Mouse (Mus musculus) heart, postnatal 0 days (tissue): ENCODE measurements at regions not wholly inside any gene's neighbourhood (a gene's known extent, or its start where the extent isn't known, plus 50 kb on each side); places are given as distances from the start of the nearest gene placed in this dataset.

Experiments used
- ATAC-seq: fragments of 200-750 bp; cut with Nextera tagmentation; 2 replicates; pipeline ENCODE4 v1.8.0; 2017; ENCODE audit warnings: low read depth, moderate number of reproducible peaks, moderate library complexity; ENCODE audit not compliant: insufficient read depth
- DNase-seq: peaks from one replicate; pipeline ENCODE4 v3.0.0-alpha.2; 2016; ENCODE audit warnings: low spot score
- H3K27ac ChIP-seq: fragments of 300-500 bp; sonication (generic); 2 replicates; pipeline ENCODE4 v1.5.1; 2014; ENCODE audit warnings: low read depth, mild to moderate bottlenecking
- H3K27me3 ChIP-seq: fragments of 300-500 bp; sonication (generic); 2 replicates; pipeline ENCODE4 v1.6.1; 2014; ENCODE audit warnings: low read length, mixed read lengths; ENCODE audit not compliant: control insufficient read depth, insufficient read depth
- H3K36me3 ChIP-seq: fragments of 300-500 bp; sonication (generic); replicated peaks from 2 replicates; pipeline ENCODE4 v1.6.1; 2014; ENCODE audit warnings: low read length, mixed read lengths; ENCODE audit not compliant: control insufficient read depth, insufficient read depth
- H3K4me1 ChIP-seq: fragments of 300-500 bp; sonication (generic); 2 replicates; pipeline ENCODE4 v1.6.1; 2014; ENCODE audit warnings: antibody characterized with exemption; ENCODE audit not compliant: control insufficient read depth, insufficient read depth
- H3K4me2 ChIP-seq: fragments of 300-500 bp; sonication (generic); 2 replicates; pipeline ENCODE4 v1.6.1; 2014; ENCODE audit warnings: low read depth, mild to moderate bottlenecking, low read length, moderate library complexity
- H3K4me3 ChIP-seq: fragments of 300-500 bp; sonication (generic); 2 replicates; pipeline ENCODE4 v1.5.1; 2014; ENCODE audit warnings: low read depth, low read length
- H3K9ac ChIP-seq: fragments of 300-500 bp; sonication (generic); replicated peaks from 2 replicates; pipeline ENCODE4 v1.6.1; 2014; ENCODE audit warnings: low read depth, low read length, mixed read lengths
- H3K9me3 ChIP-seq: fragments of 300-500 bp; sonication (generic); replicated peaks from 2 replicates; pipeline ENCODE4 v1.6.1; 2016; ENCODE audit warnings: low read length; ENCODE audit not compliant: control insufficient read depth
- CTCF ChIP-seq: IDR thresholded peaks from 2 replicates; pipeline ENCODE4 v1.5.1; 2016; ENCODE audit warnings: antibody characterized with exemption, control low read depth, low read depth
- EP300 ChIP-seq: IDR thresholded peaks from 2 replicates; pipeline ENCODE4 v1.6.1; 2016; ENCODE audit warnings: antibody characterized with exemption, low read depth
- WGBS: fragments of 180-500 bp; shearing (Covaris S2); extraction: QIAGEN DNeasy Blood & Tissue Kit; methylation state at CpG from one replicate; pipeline ENCODE4 v1.1.7; 2014; 5-methylcytosine and 5-hydroxymethylcytosine counted together

DNA sequence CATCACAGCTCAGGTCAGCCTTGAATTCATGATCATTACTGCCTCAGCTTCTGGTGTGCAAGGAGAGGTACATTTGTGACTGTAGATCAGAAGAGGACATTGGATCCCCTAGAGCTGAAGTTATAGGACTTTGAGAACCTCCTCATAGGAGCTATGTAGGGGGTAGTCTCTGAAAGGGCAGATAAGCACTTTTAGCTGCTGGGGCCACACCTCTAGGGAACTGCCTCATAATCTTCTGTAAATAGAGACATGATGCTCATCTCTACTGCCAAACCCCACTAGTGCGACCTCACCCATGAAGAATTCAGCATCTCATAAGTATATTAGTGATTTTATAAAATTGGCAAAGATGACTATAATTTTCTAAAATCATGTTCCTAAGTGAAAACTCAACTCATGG, 80.7 kb upstream of the Marcks start:
- Histone ChIP-seq H3K4me3 (no peak overlapping the region), H3K27me3 (no peaks in the 10 kb centered on the region), H3K4me2 (no peak overlapping the region), H3K36me3 (no peaks in the 10 kb centered on the region), H3K27ac (no peak overlapping the region), H3K9me3 (no peaks in the 10 kb centered on the region), H3K4me1 (no peaks in the 10 kb centered on the region), H3K9ac (no peak overlapping the region)
- WGBS = 63% methylated on average over 1 of the region's 1 CpGs
- TF ChIP-seq EP300 = no peak
- TF ChIP-seq CTCF = no peak
- DNase-seq (no peak), ATAC-seq (no peak)

DNA sequence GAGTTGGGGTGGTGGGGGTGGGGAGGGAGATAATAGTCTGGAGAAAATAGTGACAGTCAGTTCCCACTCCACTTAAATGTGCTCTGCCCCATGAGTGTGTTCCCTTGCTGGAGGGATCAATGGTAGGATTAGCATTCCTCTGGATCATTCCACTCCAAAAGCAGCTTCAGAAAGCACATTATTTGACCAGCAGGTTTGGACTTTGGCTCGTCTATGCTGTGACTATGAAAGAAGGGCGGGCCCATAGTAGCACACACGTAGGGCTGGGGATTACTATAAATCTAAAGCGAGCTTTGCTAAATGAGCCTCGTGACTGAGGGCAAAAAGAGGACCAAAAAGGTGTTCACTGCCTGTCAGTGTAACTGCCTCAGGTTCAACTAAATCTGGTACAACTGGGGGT, 75.9 kb upstream of the Marcks start:
- Histone ChIP-seq H3K9me3 (no peaks in the 10 kb centered on the region), H3K4me1 (no peaks in the 10 kb centered on the region), H3K27me3 (no peaks in the 10 kb centered on the region), H3K9ac (no peak overlapping the region), H3K27ac (no peak overlapping the region), H3K4me2 (no peak overlapping the region), H3K4me3 (no peak overlapping the region), H3K36me3 (no peaks in the 10 kb centered on the region)
- WGBS = 85% methylated on average over 5 of the region's 5 CpGs
- ATAC-seq (no peak), DNase-seq (no peak)
- TF ChIP-seq EP300 (no peak), CTCF (no peak)

- Histone ChIP-seq H3K9ac (no peak overlapping the region), H3K4me3 (no peak overlapping the region), H3K36me3 (no peaks in the 10 kb centered on the region), H3K4me1 (no peaks in the 10 kb centered on the region), H3K27me3 (no peaks in the 10 kb centered on the region), H3K27ac (no peak overlapping the region), H3K4me2 (no peak overlapping the region), H3K9me3 (no peaks in the 10 kb centered on the region)
- DNase-seq (no peak), ATAC-seq (no peak)
- WGBS = 56% methylated on average over 1 of the region's 1 CpGs
- TF ChIP-seq CTCF = no peak
- no peak for TF ChIP-seq EP300
Observed at GRCm38 (mm10) chr10:37212350-37213035, 73.8 kb upstream of the Marcks start.

GRCm38 (mm10) chr10:37211305-37211704, 72.6 kb upstream of the Marcks start:
- Histone ChIP-seq H3K36me3 (no peaks in the 10 kb centered on the region), H3K27ac (no peak overlapping the region), H3K9me3 (no peaks in the 10 kb centered on the region), H3K4me3 (no peak overlapping the region), H3K4me1 (no peaks in the 10 kb centered on the region), H3K4me2 (no peak overlapping the region), H3K9ac (no peak overlapping the region), H3K27me3 (no peaks in the 10 kb centered on the region)
- WGBS = 87% methylated on average over 3 of the region's 3 CpGs
- DNase-seq = no peak
- ATAC-seq = no peak
- TF ChIP-seq EP300 = no peak
- no peak for TF ChIP-seq CTCF

- no peak for ATAC-seq
- no peak overlapping the region for H3K4me2 ChIP-seq
- H3K9me3 ChIP-seq = no peaks in the 10 kb centered on the region
- H3K27ac ChIP-seq = no peak overlapping the region
- no peak for TF ChIP-seq EP300
- TF ChIP-seq CTCF = no peak
- no peaks in the 10 kb centered on the region for H3K27me3 ChIP-seq
- no peak overlapping the region for H3K9ac ChIP-seq
- no peak overlapping the region for H3K4me3 ChIP-seq
- H3K4me1 ChIP-seq = no peaks in the 10 kb centered on the region
- 84% methylated on average over 1 of the region's 1 CpGs for WGBS
- H3K36me3 ChIP-seq = no peaks in the 10 kb centered on the region
- no peak for DNase-seq
Observed at GRCm38 (mm10) chr10:37210223-37210622, 71.5 kb upstream of the Marcks start.

- no peak overlapping the region for H3K27ac ChIP-seq
- H3K9me3 ChIP-seq = no peaks in the 10 kb centered on the region
- H3K4me1 ChIP-seq = no peaks in the 10 kb centered on the region
- no peak overlapping the region for H3K9ac ChIP-seq
- DNase-seq (no peak), ATAC-seq (no peak)
- no peak overlapping the region for H3K4me2 ChIP-seq
- H3K36me3 ChIP-seq = no peaks in the 10 kb centered on the region
- no peaks in the 10 kb centered on the region for H3K27me3 ChIP-seq
- TF ChIP-seq EP300 (no peak), CTCF (no peak)
- WGBS = 86% methylated on average over 1 of the region's 1 CpGs
- H3K4me3 ChIP-seq = no peak overlapping the region
Observed at GRCm38 (mm10) chr10:37206986-37207385, 68.3 kb upstream of the Marcks start.
